Mouse (Mus musculus) T-helper 1 cell (primary cell): Measurements from ENCODE around the gene Rbbp9.

Source experiments
- in situ Hi-C: fragments of 300-600 bp; cut with MboI, MseI; formaldehyde crosslinking; loops from one replicate; pipeline ENCODE4 v1.15.1; 2025; ENCODE audit warnings: high pct_unique_total_duplicates

The Rbbp9 gene

DNA sequence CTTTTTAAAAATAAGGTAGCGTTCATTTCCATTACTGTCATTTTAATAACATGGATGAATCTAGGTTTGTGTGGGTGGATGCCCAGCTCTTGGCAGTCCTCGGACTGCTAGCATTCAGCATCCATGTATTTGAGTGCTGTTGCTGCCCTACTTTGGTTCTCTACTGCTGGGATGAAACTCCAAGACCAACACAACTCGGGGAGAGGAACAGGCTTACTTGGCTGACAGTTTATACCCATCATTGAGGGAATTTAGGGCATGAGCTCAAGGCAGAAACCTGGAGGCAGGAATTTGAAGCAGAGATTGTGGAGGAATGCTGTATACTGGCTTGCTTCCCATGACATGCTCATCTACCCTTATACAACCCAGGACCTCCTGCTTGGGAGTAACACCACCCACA, 36.0 kb downstream of the Rbbp9 start:
- in situ Hi-C loops = no loop called here

DNA sequence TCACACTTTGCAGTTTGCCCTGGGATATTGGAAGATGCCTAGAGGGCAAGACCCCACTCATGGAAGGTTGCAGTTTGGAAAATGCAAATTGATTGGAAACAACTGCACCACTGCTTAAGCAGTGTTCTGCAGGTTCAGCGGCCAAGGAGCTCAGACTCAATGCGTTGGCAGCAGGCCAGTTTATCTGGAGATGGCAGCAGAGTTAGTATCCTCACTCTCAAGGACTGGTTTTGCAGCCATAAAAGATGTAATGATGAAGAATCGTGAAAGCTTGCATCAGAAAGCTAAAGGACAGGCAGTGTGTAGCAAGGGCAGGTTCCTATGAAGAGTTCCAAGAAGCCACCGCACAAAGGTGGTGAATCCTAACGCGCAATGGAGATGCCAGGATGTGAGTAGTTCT, 48.5 kb downstream of the Rbbp9 start:
- in situ Hi-C loops = no loop called here
